Mouse (Mus musculus) layer of hippocampus, postnatal 10 days (tissue): ENCODE measurements around the gene Tmem108. TPM values are rescaled to one million over a fixed set of nuclear protein-coding genes. Genes with fewer than 3 reads are reported as not detected.
A peak's percentile ranks its signal among the peaks of the same experiment; 100 is the strongest.

Experiments used
- DNase-seq, 2 experiments: peaks; one replicate each; pipeline ENCODE4 v3.0.0; 2021; ENCODE audit warnings: low spot score in 2 of 2
- total RNA-seq, 2 experiments: library from RNA; stranded (reverse); gene quantifications; 2 replicates each; pipeline ENCODE4 v1.2.3; 2021

The Tmem108 gene
- total RNA-seq, 2 experiments from 2014 or later = 44.9 to 46.3 TPM

- no peak for DNase-seq
Measured at GRCm38 (mm10) chr9:103721486-103721885, 40.2 kb downstream of the Tmem108 start.

- DNase-seq = no peak
Measured at GRCm38 (mm10) chr9:103721081-103721480, 40.6 kb downstream of the Tmem108 start.

GRCm38 (mm10) chr9:103720021-103720420 lies 41.6 kb downstream of the Tmem108 start:
- DNase-seq = no peak

GRCm38 (mm10) chr9:103716002-103716401 lies 45.6 kb downstream of the Tmem108 start:
- no peak for DNase-seq

GRCm38 (mm10) chr9:103715352-103715751 lies 46.3 kb downstream of the Tmem108 start:
- no peak for DNase-seq

GRCm38 (mm10) chr9:103713230-103713629 lies 48.4 kb downstream of the Tmem108 start:
- DNase-seq = no peak

GRCm38 (mm10) chr9:103712711-103713110 lies 48.9 kb downstream of the Tmem108 start:
- DNase-seq = no peak

- DNase-seq = no peak
Measured at GRCm38 (mm10) chr9:103709694-103710093, 51.9 kb downstream of the Tmem108 start.

GRCm38 (mm10) chr9:103708514-103709173 lies 53.0 kb downstream of the Tmem108 start:
- DNase-seq = no peak

GRCm38 (mm10) chr9:103707857-103708256 lies 53.8 kb downstream of the Tmem108 start:
- no peak for DNase-seq

GRCm38 (mm10) chr9:103707000-103707790 lies 54.4 kb downstream of the Tmem108 start:
- no peak for DNase-seq

- DNase-seq = no peak
Measured at GRCm38 (mm10) chr9:103705717-103706116, 55.9 kb downstream of the Tmem108 start.

GRCm38 (mm10) chr9:103703014-103703413 lies 58.6 kb downstream of the Tmem108 start:
- DNase-seq = no peak

- DNase-seq = no peak
Measured at GRCm38 (mm10) chr9:103702452-103702851, 59.2 kb downstream of the Tmem108 start.

- no peak for DNase-seq
Measured at GRCm38 (mm10) chr9:103701448-103701847, 60.2 kb downstream of the Tmem108 start.

GRCm38 (mm10) chr9:103700240-103700639 lies 61.4 kb downstream of the Tmem108 start:
- DNase-seq = no peak

- no peak for DNase-seq
Measured at GRCm38 (mm10) chr9:103696967-103697366, 64.7 kb downstream of the Tmem108 start.

GRCm38 (mm10) chr9:103693826-103694225 lies 67.8 kb downstream of the Tmem108 start:
- no peak for DNase-seq

- DNase-seq = peak; percentile 50 to 68
Measured at GRCm38 (mm10) chr9:103692699-103693098, 68.9 kb downstream of the Tmem108 start.

- DNase-seq = peak in 1 of 2 experiments; percentile 36
Measured at GRCm38 (mm10) chr9:103691847-103692246, 69.8 kb downstream of the Tmem108 start.

- DNase-seq = no peak
Measured at GRCm38 (mm10) chr9:103690446-103690845, 71.2 kb downstream of the Tmem108 start.

- no peak for DNase-seq
Measured at GRCm38 (mm10) chr9:103689697-103690096, 71.9 kb downstream of the Tmem108 start.

GRCm38 (mm10) chr9:103689006-103689405 lies 72.6 kb downstream of the Tmem108 start:
- DNase-seq = no peak
